Mouse (Mus musculus): ENCODE data around the gene Pheta2.

Gene Pheta2

DNA sequence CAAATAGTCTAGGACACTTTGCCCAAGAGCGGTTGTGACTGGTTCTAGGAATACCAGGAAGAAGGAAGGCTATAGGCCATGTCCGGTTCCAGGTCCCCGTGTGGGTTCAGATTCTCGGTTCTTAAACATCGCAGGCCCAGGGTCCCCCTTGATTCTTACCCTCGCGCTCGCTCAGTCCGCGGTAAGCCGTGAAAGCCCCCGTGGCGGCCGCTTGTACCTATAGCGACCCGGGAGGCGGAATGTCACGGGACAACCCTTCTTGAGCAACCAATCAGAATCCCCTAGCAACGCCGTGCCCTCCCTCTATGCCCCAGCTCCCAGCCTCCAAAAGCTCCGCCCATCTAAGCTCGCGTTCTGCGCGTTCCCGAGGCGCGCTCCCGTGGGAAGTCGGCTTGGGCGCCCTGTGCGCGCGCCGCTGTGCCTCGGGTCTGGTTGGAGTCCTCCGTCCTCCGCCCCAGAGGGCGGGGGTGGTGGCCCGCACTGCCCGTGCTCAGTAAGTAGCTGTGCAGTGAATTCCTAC is at the start of gene Pheta2, which contains the start of the genes Naga and Smdt1:
Gene Pheta2 (plus strand): TSS at position 350 of the 520 bp plus-strand sequence.
Gene Naga (minus strand): TSS at position 333 of the 520 bp plus-strand sequence.
Gene Smdt1 (plus strand): TSS at position 367 of the 520 bp plus-strand sequence.
- peak; percentile 96 for DNase-seq

DNA sequence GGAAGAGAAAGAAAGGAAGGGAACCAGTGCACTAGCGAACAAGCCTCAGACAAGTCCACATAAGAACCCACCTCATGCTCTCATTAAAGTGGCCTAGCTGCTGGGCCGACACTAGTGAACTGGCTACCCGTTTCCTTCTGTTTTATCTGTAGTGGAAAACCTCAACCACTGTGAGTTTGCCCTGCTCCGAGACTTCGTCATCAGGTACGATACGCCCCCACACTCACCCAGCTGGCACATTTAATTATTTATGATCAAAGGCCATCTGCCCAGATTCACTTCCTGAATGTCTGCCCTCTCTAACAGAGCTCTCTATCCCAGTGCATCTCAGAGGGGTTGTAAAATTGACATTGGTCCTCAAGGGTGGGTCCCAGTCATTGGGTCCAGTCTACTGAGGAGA is 48.5 kb upstream of the Pheta2 start:
- no peak for DNase-seq

GRCm38 (mm10) chr15:82292851-82293250 is 45.9 kb upstream of the Pheta2 start:
- DNase-seq: no peak

GRCm38 (mm10) chr15:82293271-82293711 is 45.5 kb upstream of the Pheta2 start:
- no peak for DNase-seq

DNA sequence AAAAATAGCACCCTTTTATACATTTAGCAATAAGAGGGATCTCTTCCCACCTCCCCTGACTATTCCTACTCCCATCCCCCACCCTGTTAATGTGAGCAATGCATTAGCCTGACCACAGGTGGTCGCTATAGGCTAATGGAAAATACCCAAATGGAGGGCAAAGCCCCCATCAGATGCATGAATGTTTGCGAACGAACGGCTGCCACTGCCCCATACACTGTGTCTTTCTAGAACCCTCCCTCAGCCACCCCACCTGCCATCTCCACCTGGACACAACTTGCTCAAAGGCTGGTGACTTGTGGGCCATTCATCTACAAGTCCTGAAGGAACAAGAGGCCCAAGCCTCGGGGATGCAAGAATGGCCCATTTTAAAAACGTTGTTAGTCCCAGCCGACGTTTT is 44.7 kb upstream of the Pheta2 start:
- DNase-seq: no peak

- no peak for DNase-seq
Measured at GRCm38 (mm10) chr15:82298764-82299561, 39.8 kb upstream of the Pheta2 start, which contains the start of gene Wbp2nl. Gene Wbp2nl (plus strand): TSS chr15:82298954.

DNA sequence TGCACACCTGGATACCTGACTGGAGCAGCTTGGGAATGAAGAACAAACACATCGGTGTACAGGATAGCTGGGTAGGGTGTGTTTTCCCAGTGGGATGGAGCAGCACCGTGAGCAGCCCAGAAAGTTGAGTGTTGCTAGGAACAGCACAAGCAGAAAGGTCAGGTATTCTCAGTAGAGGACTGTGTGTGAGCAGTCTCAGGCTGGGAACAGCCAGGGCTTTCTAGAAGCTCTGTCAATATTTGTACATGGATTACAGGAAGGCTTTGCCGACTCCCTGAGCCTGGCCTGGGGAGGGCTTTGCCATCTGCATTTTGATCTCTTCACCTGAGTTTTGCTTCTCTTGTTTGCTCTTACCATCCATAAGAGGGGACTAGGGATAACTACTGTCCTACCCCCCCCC is 31.6 kb upstream of the Pheta2 start:
- no peak for DNase-seq

DNA sequence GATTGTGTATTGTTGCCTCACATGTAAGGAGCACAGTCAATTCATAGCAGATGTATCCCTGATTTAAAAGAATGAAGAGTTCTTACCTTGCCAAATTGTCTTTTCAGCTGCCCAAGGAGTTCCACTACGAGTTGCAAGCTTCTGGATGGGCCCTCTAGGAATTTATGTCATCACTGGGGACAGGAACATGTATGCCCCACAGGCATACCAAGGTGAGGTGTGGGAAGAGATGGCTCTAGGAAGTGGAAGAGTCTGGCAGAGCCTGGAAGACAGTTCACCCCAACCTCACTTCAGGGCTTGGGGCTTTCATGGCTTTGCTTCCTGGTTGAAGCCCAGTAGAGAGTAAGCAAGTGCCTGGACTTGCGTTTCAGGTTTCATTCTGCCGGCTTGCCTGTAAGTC is 30.3 kb upstream of the Pheta2 start:
- DNase-seq: no peak

DNA sequence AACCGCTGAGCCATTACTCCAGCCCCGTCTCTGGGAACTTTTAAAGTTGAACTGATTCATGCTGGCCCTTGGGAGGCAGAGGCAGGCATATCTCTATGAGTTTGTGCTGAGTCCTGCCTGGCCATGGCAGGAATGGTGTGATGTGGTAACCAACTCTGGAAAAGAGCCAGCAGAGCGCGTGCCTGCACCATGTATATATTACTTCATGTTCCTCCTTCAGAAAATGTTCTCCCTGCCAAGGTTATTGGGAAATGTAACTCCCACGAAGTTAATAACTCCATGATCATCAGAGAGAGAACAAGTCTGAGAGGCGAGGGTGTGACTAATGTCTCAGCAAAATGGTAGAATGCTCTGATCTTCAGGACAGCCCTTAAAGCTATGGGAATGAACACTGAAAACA is 20.9 kb upstream of the Pheta2 start:
- no peak for DNase-seq

DNA sequence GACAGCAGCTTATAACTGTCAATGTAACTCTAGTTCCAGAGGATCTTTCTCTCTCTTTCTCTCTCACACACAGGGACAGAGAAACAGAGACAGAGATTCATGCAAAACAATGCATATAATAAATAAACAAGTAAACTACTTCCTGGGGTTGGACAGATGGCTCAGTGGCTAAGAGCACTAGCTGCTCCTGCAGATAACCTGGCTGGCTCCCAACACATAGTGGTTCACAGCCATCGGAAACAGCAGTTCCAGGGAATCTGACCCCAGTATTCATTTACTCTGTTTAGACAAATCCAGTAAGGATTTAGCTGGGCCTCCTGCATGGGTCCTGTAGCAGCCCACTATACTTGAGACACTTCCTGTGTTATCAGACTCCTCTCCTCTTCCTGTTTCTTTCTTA is 19.1 kb upstream of the Pheta2 start:
- no peak for DNase-seq

DNA sequence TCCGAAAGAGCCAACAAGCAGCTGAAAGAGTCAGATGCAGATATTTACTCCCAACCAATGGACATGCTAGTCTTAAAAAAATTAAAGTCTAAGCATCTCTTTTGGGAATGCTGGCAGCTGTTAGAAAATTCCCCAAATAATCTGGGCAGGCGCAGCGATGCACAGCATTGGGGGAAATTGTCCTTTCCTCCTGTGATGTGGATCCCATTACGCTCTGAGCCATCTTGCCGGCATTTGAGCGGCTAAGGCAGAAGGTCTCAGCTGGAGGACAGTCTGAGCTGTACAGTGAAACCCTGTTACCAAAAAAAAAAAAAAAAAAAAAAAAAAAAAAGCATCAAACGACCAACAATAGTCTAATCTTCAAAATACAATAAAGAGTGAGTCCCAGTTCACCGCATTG is 16.5 kb upstream of the Pheta2 start:
- DNase-seq: no peak

DNA sequence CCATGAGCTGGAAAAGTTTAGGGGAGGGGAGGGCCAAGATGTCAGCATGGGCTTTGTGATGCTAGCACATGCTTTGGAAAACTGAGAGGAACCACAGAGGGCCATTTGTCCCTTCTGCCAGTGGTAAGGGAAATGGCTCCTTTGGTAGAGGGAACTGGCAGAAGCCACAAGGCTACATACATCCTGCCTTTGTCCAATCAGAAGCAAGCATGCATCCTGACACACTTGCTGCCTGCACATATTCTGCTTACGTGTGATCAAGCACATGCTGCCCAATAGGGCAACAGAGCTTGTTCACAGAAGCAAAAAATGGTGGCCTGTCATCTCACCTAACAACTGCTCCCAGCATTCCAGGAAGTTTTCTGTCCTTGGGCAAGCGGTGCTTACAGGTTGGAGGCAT is 13.4 kb upstream of the Pheta2 start:
- no peak for DNase-seq

DNA sequence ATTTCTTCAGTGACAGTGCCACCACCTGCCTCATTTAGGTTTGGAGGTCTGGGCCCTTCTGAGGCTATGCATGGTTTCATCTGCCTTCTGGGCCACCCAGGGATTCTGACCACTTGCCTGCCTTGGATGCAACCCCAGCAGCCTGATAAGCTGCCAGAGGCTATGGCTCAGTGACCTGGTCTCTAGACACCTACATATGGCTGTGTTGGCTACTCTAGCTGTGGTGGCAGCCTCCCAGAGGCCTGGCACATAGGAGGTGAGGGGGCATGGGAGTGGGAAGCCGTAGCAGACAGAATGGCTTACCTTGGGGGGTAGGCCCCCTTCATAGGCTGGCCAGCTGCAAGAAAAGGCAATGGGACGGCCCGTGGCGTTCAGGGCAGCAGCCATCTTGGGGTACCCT is 3.5 kb upstream of the Pheta2 start:
- DNase-seq: no peak

DNA sequence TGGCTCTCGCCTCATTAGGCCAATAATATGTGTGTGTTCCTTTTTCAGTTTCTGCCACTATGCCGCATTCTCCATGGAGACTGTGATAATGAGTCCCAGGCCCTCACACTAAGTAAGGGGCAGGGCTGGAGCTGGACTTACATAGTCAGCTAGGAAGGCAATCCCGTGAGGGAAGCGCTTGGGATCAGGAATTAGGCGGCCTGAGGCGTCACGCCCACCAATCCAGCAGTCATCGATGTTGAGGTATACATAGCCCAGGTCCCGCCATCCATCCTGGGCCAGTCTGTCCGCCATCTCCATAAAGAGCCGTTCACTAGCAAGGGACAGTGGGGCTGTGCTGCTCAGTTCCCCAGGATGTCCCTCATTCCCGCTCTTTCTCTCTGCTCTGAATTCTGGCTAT is 2.1 kb upstream of the Pheta2 start:
- DNase-seq: no peak

DNA sequence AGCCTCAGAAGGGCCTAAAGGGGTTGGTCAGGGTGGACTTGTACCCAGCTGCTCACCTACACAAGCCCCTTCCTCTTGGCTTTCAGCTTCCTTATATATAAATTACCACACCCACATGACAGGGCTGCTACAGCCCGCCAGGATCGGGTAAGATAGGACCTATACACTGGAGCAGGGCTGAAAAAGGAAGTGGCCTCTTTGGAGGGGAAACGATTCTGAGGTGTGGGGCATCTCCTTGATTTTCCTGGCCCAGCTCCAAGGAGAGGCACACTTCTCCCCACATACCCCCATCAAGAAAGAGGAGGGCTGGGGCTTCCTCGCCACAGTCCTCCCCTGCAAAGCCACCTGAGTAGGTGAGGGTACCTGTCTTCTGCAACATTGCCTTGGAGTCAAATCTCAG is 867 bp upstream of the Pheta2 start:
- no peak for DNase-seq

DNA sequence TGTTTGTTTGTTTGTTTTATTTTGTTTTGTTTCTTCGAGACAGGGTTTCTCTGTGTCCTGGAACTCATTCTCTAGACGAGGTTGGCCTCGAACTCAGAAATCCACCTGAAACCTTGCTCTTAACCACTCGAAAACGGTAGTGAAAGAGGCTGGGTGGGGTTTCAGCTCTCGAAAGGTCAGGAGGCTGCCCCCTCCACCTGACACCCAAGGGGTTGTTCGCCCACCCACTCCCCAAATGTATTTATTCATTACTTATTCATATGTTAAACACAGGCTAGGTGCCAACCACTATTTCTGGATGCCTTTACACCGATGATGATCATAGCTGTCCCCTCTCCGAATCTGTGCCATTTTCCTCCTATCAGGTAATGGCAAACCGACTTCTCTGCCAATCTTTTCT is 408 bp downstream of the Pheta2 start:
- no peak for DNase-seq

GRCm38 (mm10) chr15:82339634-82340254 is 1.0 kb downstream of the Pheta2 start:
- no peak for DNase-seq

GRCm38 (mm10) chr15:82340414-82341035 is 1.8 kb downstream of the Pheta2 start:
- DNase-seq: no peak

- no peak for DNase-seq
Measured at GRCm38 (mm10) chr15:82341036-82341501, 2.3 kb downstream of the Pheta2 start.

GRCm38 (mm10) chr15:82341675-82342542 is 3.2 kb downstream of the Pheta2 start:
- DNase-seq: no peak

GRCm38 (mm10) chr15:82342543-82342935 is 3.8 kb downstream of the Pheta2 start:
- DNase-seq: no peak

Data from right cerebral cortex, adult 18-20 months (tissue).